In the genomic region with DNA sequence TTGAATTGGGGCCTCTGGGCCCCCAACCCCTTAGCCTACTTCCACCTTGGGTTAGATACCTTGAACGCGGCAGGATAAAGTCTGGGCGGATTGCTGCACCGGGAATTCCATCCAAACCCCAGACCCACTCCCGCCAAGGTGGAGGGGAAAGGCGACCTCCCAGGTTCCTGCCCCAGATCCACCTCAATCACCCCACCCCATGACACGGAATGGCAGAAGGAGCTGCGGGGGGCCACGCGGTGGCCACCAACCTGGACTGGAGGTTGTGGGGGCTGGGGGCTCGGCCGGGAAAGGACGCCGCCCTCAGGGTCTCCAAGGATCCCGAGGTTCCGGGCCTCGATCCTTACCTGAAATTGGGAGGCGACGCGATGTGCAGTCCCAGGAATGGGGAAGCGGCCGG, we compare ENCODE assay signal across 8 mouse cellular contexts. TPM values are rescaled to one million over a fixed set of nuclear protein-coding genes. Genes with fewer than 3 reads are reported as not detected.
DNase-seq lines count a peak whose midpoint lies in the region; ATAC-seq and TF ChIP-seq lines count a peak whose summit lies in the region.

No protein-coding gene starts in this region.

- H3K4me1 ChIP-seq in testis, adult 2 months (ENCODE audit: control insufficient read depth, insufficient read depth, low read length): peaks cover 13% of the 10 kb centered on the region
- H3K4me1 ChIP-seq in limb, embryonic 15.5 days: peaks cover 11% of the 10 kb centered on the region

- no peak for TF ChIP-seq CTCF in gastrocnemius, adult 2 months (IDR thresholded peaks at IDR 0.05)
- TF ChIP-seq CTCF in testis, adult 2 months (IDR thresholded peaks at IDR 0.05; ENCODE audit: control insufficient read depth, insufficient read depth, insufficient replicate concordance, low read depth, low read length): no peak

- H3K27me3 ChIP-seq in testis, adult 2 months (ENCODE audit: control insufficient read depth, insufficient read depth, low read length): no peaks in the 10 kb centered on the region
- H3K27me3 ChIP-seq in limb, embryonic 15.5 days: peaks cover 14% of the 10 kb centered on the region; the same call in 1 of the 2 replicates

- H3K9ac ChIP-seq in limb, embryonic 15.5 days: peak overlapping the region; percentile 47

- peak overlapping the region; percentile 57 for H3K27ac ChIP-seq in gastrocnemius, adult 2 months
- H3K27ac ChIP-seq in testis, adult 2 months (ENCODE audit: control insufficient read depth, insufficient read depth, low read depth, low read length): no peak overlapping the region
- no peak overlapping the region for H3K27ac ChIP-seq in limb, embryonic 15.5 days

- no peak for ATAC-seq in limb, embryonic 15.5 days (ENCODE audit: insufficient number of reproducible peaks, low FRiP score, low TSS enrichment, low read depth)

- TF ChIP-seq POLR2A in testis, adult 2 months (IDR thresholded peaks at IDR 0.05; ENCODE audit: control insufficient read depth, low read depth, low read length): no peak

- DNase-seq in gastrocnemius, adult 2 months: no peak
- no peak for DNase-seq in gastrocnemius, postnatal 10 days
- DNase-seq in testis, postnatal 14 days (ENCODE audit: low spot score): no peak
- no peak for DNase-seq in spleen, postnatal 14 days (ENCODE audit: low spot score in 2 of 2)
- no peak for DNase-seq in gastrocnemius, postnatal 25 days
- DNase-seq in gastrocnemius, postnatal 14 days: no peak

- H3K9me3 ChIP-seq in limb, embryonic 15.5 days: no peaks in the 10 kb centered on the region

- 3% methylated on average over 22 of the region's 22 CpGs for WGBS in limb, embryonic 15.5 days

- peak overlapping the region; percentile 76 for H3K4me3 ChIP-seq in gastrocnemius, adult 2 months
- peak overlapping the region; percentile 64 for H3K4me3 ChIP-seq in testis, adult 2 months (ENCODE audit: control insufficient read depth, low read depth, low read length)
- H3K4me3 ChIP-seq in limb, embryonic 15.5 days: peak overlapping the region; percentile 60

- H3K36me3 ChIP-seq in testis, adult 2 months (ENCODE audit: control insufficient read depth, insufficient read depth, low read length): no peaks in the 10 kb centered on the region
- H3K36me3 ChIP-seq in limb, embryonic 15.5 days: peaks cover 12% of the 10 kb centered on the region

- H3K4me2 ChIP-seq in limb, embryonic 15.5 days: peak overlapping the region; percentile 94

- intact Hi-C loops in gastrocnemius, adult 2 months (cut with DNase I): no loop called here
- intact Hi-C loops in gastrocnemius, postnatal 14 days (cut with DNase I; ENCODE audit: low total_unique reads): no loop called here

RNA-seq across cellular contexts. Expression of a gene that starts 0.4 kb away (rescaled TPM):
- 1 to 10 TPM; 3.0 to 3.9 TPM for total RNA-seq in gastrocnemius, adult 2 months (2021)
- 10 to 100 TPM; 24.1 to 27.2 TPM for total RNA-seq in gastrocnemius, postnatal 10 days (2021)
- polyA plus RNA-seq in testis, adult 2 months (2012; rRNA removed): 23.2 and 28.4 TPM in 2 replicates
- 23.8 and 27.0 TPM in 2 replicates for polyA plus RNA-seq in limb, embryonic 15.5 days (2015; fragmentation: Nextera tagmentation; extraction: Ambion mirVana)
- 1 to 10 TPM; 7.9 to 9.2 TPM for total RNA-seq in gastrocnemius, postnatal 25 days (2021)
- total RNA-seq in gastrocnemius, postnatal 14 days (2021): 10 to 100 TPM; 13.6 to 24.3 TPM

RNA-seq across cellular contexts. Expression of a gene that starts 18.3 kb away (rescaled TPM):
- 1 to 10 TPM in 1 of 2 experiments, under 1 TPM in 1; 0.69 to 1.1 TPM for total RNA-seq in gastrocnemius, adult 2 months (2021)
- total RNA-seq in gastrocnemius, postnatal 10 days (2021): 1 to 10 TPM in 1 of 2 experiments, under 1 TPM in 1; 0.80 to 1.9 TPM
- polyA plus RNA-seq in testis, adult 2 months (2012; rRNA removed): 565 and 772 TPM in 2 replicates
- polyA plus RNA-seq in limb, embryonic 15.5 days (2015; fragmentation: Nextera tagmentation; extraction: Ambion mirVana): 3.5 TPM in 2 replicates
- 1 to 10 TPM in 1 of 2 experiments, under 1 TPM in 1; 0.87 to 1.0 TPM for total RNA-seq in gastrocnemius, postnatal 25 days (2021)
- total RNA-seq in gastrocnemius, postnatal 14 days (2021): under 1 TPM; 0.66 to 0.86 TPM

RNA-seq across cellular contexts. Expression of a gene that starts 26.0 kb away (rescaled TPM):
- total RNA-seq in gastrocnemius, adult 2 months (2021): under 1 TPM in 1 of 2 experiments, not detected in 1; 0.64 TPM
- under 1 TPM; 0.40 to 0.70 TPM for total RNA-seq in gastrocnemius, postnatal 10 days (2021)
- polyA plus RNA-seq in testis, adult 2 months (2012; rRNA removed): 11.2 and 11.8 TPM in 2 replicates
- polyA plus RNA-seq in limb, embryonic 15.5 days (2015; fragmentation: Nextera tagmentation; extraction: Ambion mirVana): 17.6 and 18.4 TPM in 2 replicates
- total RNA-seq in gastrocnemius, postnatal 25 days (2021): under 1 TPM; 0.54 to 0.88 TPM
- under 1 TPM in 1 of 2 experiments, not detected in 1; 0.41 TPM for total RNA-seq in gastrocnemius, postnatal 14 days (2021)

RNA-seq across cellular contexts. Expression of a gene that starts 26.2 kb away (rescaled TPM):
- 10 to 100 TPM; 15.9 to 19.5 TPM for total RNA-seq in gastrocnemius, adult 2 months (2021)
- total RNA-seq in gastrocnemius, postnatal 10 days (2021): 10 to 100 TPM; 19.0 to 22.2 TPM
- 89.9 and 91.5 TPM in 2 replicates for polyA plus RNA-seq in testis, adult 2 months (2012; rRNA removed)
- 25.2 and 27.6 TPM in 2 replicates for polyA plus RNA-seq in limb, embryonic 15.5 days (2015; fragmentation: Nextera tagmentation; extraction: Ambion mirVana)
- total RNA-seq in gastrocnemius, postnatal 25 days (2021): 10 to 100 TPM; 16.7 to 18.9 TPM
- total RNA-seq in gastrocnemius, postnatal 14 days (2021): 10 to 100 TPM; 17.2 to 22.1 TPM

RNA-seq across cellular contexts. Expression of a gene that starts 33.2 kb away (rescaled TPM):
- 10 to 100 TPM; 12.5 to 26.8 TPM for total RNA-seq in gastrocnemius, adult 2 months (2021)
- 10 to 100 TPM; 35.7 to 42.7 TPM for total RNA-seq in gastrocnemius, postnatal 10 days (2021)
- 20.4 and 22.0 TPM in 2 replicates for polyA plus RNA-seq in testis, adult 2 months (2012; rRNA removed)
- polyA plus RNA-seq in limb, embryonic 15.5 days (2015; fragmentation: Nextera tagmentation; extraction: Ambion mirVana): 40.3 and 41.5 TPM in 2 replicates
- total RNA-seq in gastrocnemius, postnatal 25 days (2021): 10 to 100 TPM; 11.9 to 19.8 TPM
- total RNA-seq in gastrocnemius, postnatal 14 days (2021): 10 to 100 TPM; 22.7 to 27.3 TPM
